Mouse (Mus musculus) bone marrow macrophage, adult 2 months (primary cell): ENCODE results near the gene Ttf1.

Experiments used
- CTCF ChIP-seq: IDR thresholded peaks from 2 replicates; pipeline ENCODE4 v1.5.1; 2012; ENCODE audit warnings: low read depth, mild to moderate bottlenecking, low read length, moderate library complexity
- POLR2A ChIP-seq: IDR thresholded peaks from 2 replicates; pipeline ENCODE4 v1.6.1; 2012; ENCODE audit warnings: mild to moderate bottlenecking, low read depth, low read length, borderline replicate concordance

- TF ChIP-seq CTCF (no peak), POLR2A (no peak)
Measured at GRCm38 (mm10) chr2:29098786-29099185, 38.7 kb downstream of the Ttf1 start.
